Mouse (Mus musculus) small intestine, adult 2 months (tissue): Measurements from ENCODE around the gene Gm17606.

Source experiments
- CTCF ChIP-seq: fragments of 200-500 bp; IDR thresholded peaks from 2 replicates; pipeline ENCODE4 v1.5.1; 2012; ENCODE audit warnings: low read depth, mild to moderate bottlenecking, control low read depth, inconsistent platforms, low read length, moderate library complexity, mixed read lengths; ENCODE audit not compliant: insufficient replicate concordance, insufficient read length; ENCODE audit errors: extremely low read depth
- POLR2A ChIP-seq: fragments of 200-500 bp; IDR thresholded peaks from 2 replicates; pipeline ENCODE4 v1.6.1; 2012; ENCODE audit warnings: low read depth, mild to moderate bottlenecking, control low read depth, inconsistent platforms, low read length, moderate library complexity

GRCm38 (mm10) chr14:54652787-54653186, 12.0 kb downstream of the Gm17606 start:
- TF ChIP-seq POLR2A = no peak
- TF ChIP-seq CTCF = no peak
